Mouse (Mus musculus) forebrain, embryonic 15.5 days (tissue): Measurements from ENCODE around the gene Swap70. TPM values are rescaled to one million over a fixed set of nuclear protein-coding genes. Genes with fewer than 3 reads are reported as not detected.

Experiments
- ATAC-seq: fragments of 200-750 bp; cut with Nextera tagmentation; replicated peaks from 2 replicates; pipeline ENCODE4 v1.8.0; 2017; ENCODE audit warnings: mild to moderate bottlenecking, moderate TSS enrichment, moderate library complexity
- H3K27ac ChIP-seq: fragments of 300-500 bp; sonication (generic); replicated peaks from 2 replicates; pipeline ENCODE4 v1.5.1; 2015; ENCODE audit warnings: mild to moderate bottlenecking, inconsistent platforms
- H3K27me3 ChIP-seq: fragments of 300-500 bp; sonication (generic); 2 replicates; pipeline ENCODE4 v1.6.1; 2015; ENCODE audit warnings: inconsistent platforms
- H3K36me3 ChIP-seq: fragments of 300-500 bp; sonication (generic); 2 replicates; pipeline ENCODE4 v1.6.1; 2015; ENCODE audit warnings: mild to moderate bottlenecking, inconsistent platforms
- H3K4me1 ChIP-seq: fragments of 300-500 bp; sonication (generic); 2 replicates; pipeline ENCODE4 v1.6.1; 2015; ENCODE audit warnings: inconsistent platforms
- H3K4me2 ChIP-seq: fragments of 300-500 bp; sonication (generic); replicated peaks from 2 replicates; pipeline ENCODE4 v1.6.1; 2015; ENCODE audit warnings: mild to moderate bottlenecking, inconsistent platforms
- H3K4me3 ChIP-seq: fragments of 300-500 bp; sonication (generic); 2 replicates; pipeline ENCODE4 v1.5.1; 2015; ENCODE audit warnings: mild to moderate bottlenecking, inconsistent platforms
- H3K9ac ChIP-seq: fragments of 300-500 bp; sonication (generic); replicated peaks from 2 replicates; pipeline ENCODE4 v1.6.1; 2015; ENCODE audit warnings: mild to moderate bottlenecking, inconsistent platforms
- H3K9me3 ChIP-seq: fragments of 300-500 bp; sonication (generic); 2 replicates; pipeline ENCODE4 v1.6.1; 2016; ENCODE audit warnings: inconsistent platforms
- WGBS: fragments of 180-500 bp; shearing (Covaris S2); methylation state at CpG from one replicate; pipeline ENCODE4 v1.1.7; 2015; ENCODE audit warnings: mixed read lengths; 5-methylcytosine and 5-hydroxymethylcytosine counted together
- polyA plus RNA-seq: library from polyadenylated mRNA; unstranded; fragments of >200 nt; fragmentation: Nextera tagmentation; extraction: Ambion mirVana; gene quantifications from 2 replicates; pipeline ENCODE4 v1.2.1, GENCODE M21; 2015

Gene Swap70
- polyA plus RNA-seq, 1 experiment from 2014 or later, result 10.4 TPM

DNA sequence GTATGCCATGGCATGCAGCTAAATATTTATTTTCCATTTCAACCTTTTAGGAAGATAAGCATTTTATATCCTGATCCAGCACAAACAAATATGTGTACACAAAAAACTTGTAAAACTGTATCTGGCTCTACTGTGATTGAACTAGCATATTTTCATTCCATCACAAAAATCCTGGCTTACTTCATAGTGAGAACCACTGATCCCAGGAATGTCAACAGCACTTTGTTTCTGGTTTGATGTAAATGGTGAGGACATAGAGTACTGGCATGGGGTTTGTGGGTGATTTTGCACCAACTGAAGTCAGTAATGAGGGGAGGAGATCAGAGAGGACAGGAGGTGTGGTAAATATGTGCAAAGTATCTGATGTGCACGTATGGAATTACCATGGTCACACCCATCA lies 41.1 kb downstream of the Swap70 start:
- H3K4me3 ChIP-seq, result no peak overlapping the region
- no peaks in the 10 kb centered on the region for H3K9me3 ChIP-seq
- no peak overlapping the region for H3K27ac ChIP-seq
- no peak for ATAC-seq
- no peaks in the 10 kb centered on the region for H3K36me3 ChIP-seq
- no peak overlapping the region for H3K9ac ChIP-seq
- H3K27me3 ChIP-seq, result no peaks in the 10 kb centered on the region
- peaks cover 8% of the 10 kb centered on the region for H3K4me1 ChIP-seq
- no peak overlapping the region for H3K4me2 ChIP-seq
- 72% methylated on average over 1 of the region's 1 CpGs for WGBS

DNA sequence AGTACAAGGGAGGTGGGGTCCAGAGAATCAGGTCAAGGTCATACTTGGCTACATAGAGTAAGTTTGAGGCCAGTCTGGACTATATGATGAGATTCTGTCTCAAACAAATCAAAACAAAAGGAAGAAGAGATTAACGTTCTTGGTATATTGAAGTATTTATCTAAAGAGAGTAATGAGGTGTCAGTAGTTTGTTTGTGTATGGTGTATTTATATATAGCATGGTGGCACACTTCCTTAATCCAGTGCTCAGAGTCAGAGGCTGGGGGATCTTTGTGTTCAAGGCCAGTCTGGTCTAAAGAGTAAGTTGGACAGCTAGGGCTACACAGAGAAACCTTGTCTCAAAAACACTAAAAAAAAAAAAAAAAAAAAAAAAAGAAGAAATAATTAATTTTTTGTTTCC lies 42.0 kb downstream of the Swap70 start:
- Histone ChIP-seq H3K4me3 (no peak overlapping the region), H3K9me3 (no peaks in the 10 kb centered on the region), H3K4me1 (peaks cover 8% of the 10 kb centered on the region), H3K27ac (no peak overlapping the region), H3K36me3 (no peaks in the 10 kb centered on the region), H3K9ac (no peak overlapping the region), H3K27me3 (no peaks in the 10 kb centered on the region), H3K4me2 (no peak overlapping the region)
- no peak for ATAC-seq
- WGBS, result 87% methylated on average over 1 of the region's 1 CpGs

DNA sequence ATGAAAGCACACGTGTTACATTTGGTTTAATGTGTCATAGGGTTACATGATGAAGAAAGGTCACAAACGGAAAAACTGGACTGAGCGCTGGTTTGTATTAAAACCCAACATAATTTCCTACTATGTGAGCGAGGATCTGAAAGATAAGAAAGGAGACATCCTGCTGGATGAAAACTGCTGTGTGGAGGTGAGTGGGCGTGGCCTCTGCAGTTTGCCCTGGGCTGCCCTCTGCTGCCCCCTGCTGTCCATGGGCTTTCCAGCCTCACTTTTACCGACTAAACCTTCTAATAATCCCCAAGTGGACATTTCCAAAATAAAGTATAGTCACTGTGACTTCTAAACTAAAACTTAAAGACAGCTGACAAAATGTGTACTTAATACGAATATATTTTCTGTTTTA lies 44.3 kb downstream of the Swap70 start:
- H3K4me2 ChIP-seq, result no peak overlapping the region
- no peak overlapping the region for H3K9ac ChIP-seq
- H3K27ac ChIP-seq, result no peak overlapping the region
- H3K9me3 ChIP-seq, result no peaks in the 10 kb centered on the region
- H3K4me3 ChIP-seq, result no peak overlapping the region
- WGBS, result 38% methylated on average over 7 of the region's 7 CpGs
- H3K36me3 ChIP-seq, result no peaks in the 10 kb centered on the region
- no peaks in the 10 kb centered on the region for H3K27me3 ChIP-seq
- no peaks in the 10 kb centered on the region for H3K4me1 ChIP-seq
- no peak for ATAC-seq

- H3K27me3 ChIP-seq, result no peaks in the 10 kb centered on the region
- H3K36me3 ChIP-seq, result no peaks in the 10 kb centered on the region
- no peak overlapping the region for H3K9ac ChIP-seq
- no peaks in the 10 kb centered on the region for H3K4me1 ChIP-seq
- H3K27ac ChIP-seq, result no peak overlapping the region
- no peak for ATAC-seq
- no peak overlapping the region for H3K4me3 ChIP-seq
- H3K9me3 ChIP-seq, result no peaks in the 10 kb centered on the region
- no peak overlapping the region for H3K4me2 ChIP-seq
These were observed 45.5 kb downstream of the Swap70 start for GRCm38 (mm10) chr7:110267014-110267413.

DNA sequence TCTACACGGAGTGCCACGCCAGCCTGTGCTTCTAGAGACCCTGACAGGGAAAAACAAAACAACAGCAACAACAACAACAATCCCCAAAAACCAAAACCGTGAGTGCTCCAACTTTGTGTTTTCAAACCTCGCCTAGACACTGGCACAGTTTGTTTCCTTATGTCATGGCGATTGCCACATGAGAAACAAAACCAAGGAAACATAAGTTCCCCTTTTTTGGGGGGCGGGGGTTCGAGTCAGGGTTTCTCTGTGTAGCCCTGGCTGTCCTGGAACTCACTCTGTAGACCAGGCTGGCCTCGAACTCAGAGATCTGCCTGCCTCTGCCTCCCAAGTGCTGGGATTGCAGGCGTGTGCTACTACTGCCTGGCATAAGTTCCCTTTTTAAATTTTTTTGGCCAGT lies 46.5 kb downstream of the Swap70 start:
- Histone ChIP-seq H3K4me2 (no peak overlapping the region), H3K27ac (no peak overlapping the region), H3K4me1 (no peaks in the 10 kb centered on the region), H3K27me3 (no peaks in the 10 kb centered on the region), H3K9ac (no peak overlapping the region), H3K4me3 (no peak overlapping the region), H3K36me3 (no peaks in the 10 kb centered on the region), H3K9me3 (no peaks in the 10 kb centered on the region)
- WGBS, result 91% methylated on average over 9 of the region's 9 CpGs
- no peak for ATAC-seq

- Histone ChIP-seq H3K9me3 (no peaks in the 10 kb centered on the region), H3K4me2 (no peak overlapping the region), H3K36me3 (no peaks in the 10 kb centered on the region), H3K4me1 (no peaks in the 10 kb centered on the region), H3K27me3 (no peaks in the 10 kb centered on the region), H3K9ac (no peak overlapping the region), H3K4me3 (no peak overlapping the region), H3K27ac (no peak overlapping the region)
- no peak for ATAC-seq
- WGBS, result 40% methylated on average over 4 of the region's 4 CpGs
These were observed 47.0 kb downstream of the Swap70 start for GRCm38 (mm10) chr7:110268511-110268910.

- 86% methylated on average over 14 of the region's 14 CpGs for WGBS
- no peaks in the 10 kb centered on the region for H3K36me3 ChIP-seq
- no peak overlapping the region for H3K27ac ChIP-seq
- H3K4me2 ChIP-seq, result no peak overlapping the region
- no peaks in the 10 kb centered on the region for H3K9me3 ChIP-seq
- H3K27me3 ChIP-seq, result no peaks in the 10 kb centered on the region
- H3K4me1 ChIP-seq, result no peaks in the 10 kb centered on the region
- no peak overlapping the region for H3K4me3 ChIP-seq
- no peak for ATAC-seq
- no peak overlapping the region for H3K9ac ChIP-seq
These were observed 48.3 kb downstream of the Swap70 start for GRCm38 (mm10) chr7:110269777-110270176.

GRCm38 (mm10) chr7:110270455-110270854 lies 48.9 kb downstream of the Swap70 start:
- no peak for ATAC-seq

GRCm38 (mm10) chr7:110271814-110272213 lies 50.3 kb downstream of the Swap70 start:
- 80% methylated on average over 9 of the region's 9 CpGs for WGBS
- ATAC-seq, result no peak

More at GRCm38 (mm10) chr7:110270455-110270854, 48.9 kb downstream of the Swap70 start:
- Histone ChIP-seq H3K4me2 (no peak overlapping the region), H3K4me1 (no peaks in the 10 kb centered on the region), H3K9ac (no peak overlapping the region), H3K36me3 (no peaks in the 10 kb centered on the region), H3K27me3 (no peaks in the 10 kb centered on the region), H3K27ac (no peak overlapping the region), H3K9me3 (no peaks in the 10 kb centered on the region), H3K4me3 (no peak overlapping the region)
- 96% methylated on average over 7 of the region's 7 CpGs for WGBS

DNA sequence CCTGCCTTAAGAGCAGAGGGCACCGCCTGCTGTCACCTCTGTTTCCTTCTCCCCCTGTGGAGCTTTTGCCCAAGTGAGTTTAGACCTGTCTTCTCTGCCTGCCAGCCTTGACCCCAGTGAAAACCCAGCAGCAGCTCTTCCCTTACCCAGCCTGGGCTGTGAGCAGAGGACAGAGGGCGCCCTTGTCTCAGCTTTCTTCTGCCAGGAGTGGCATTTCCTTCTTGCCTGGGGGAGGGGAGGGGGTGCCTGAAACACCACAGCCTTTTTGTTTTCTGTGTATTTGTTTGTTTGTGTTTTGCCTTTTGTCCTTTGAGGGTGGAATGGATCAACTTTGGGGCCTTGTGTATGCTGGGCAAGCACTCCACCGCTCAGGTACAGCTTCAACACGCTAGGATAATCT lies 50.9 kb downstream of the Swap70 start:
- H3K27ac ChIP-seq, result no peak overlapping the region
- H3K9ac ChIP-seq, result no peak overlapping the region
- no peak overlapping the region for H3K4me2 ChIP-seq
- no peaks in the 10 kb centered on the region for H3K9me3 ChIP-seq
- no peaks in the 10 kb centered on the region for H3K27me3 ChIP-seq
- no peaks in the 10 kb centered on the region for H3K4me1 ChIP-seq
- WGBS, result 87% methylated on average over 4 of the region's 4 CpGs
- no peaks in the 10 kb centered on the region for H3K36me3 ChIP-seq
- H3K4me3 ChIP-seq, result no peak overlapping the region
- ATAC-seq, result no peak

More at GRCm38 (mm10) chr7:110271814-110272213, 50.3 kb downstream of the Swap70 start:
- H3K36me3 ChIP-seq, result no peaks in the 10 kb centered on the region
- H3K27ac ChIP-seq, result no peak overlapping the region
- H3K9ac ChIP-seq, result no peak overlapping the region
- H3K4me1 ChIP-seq, result no peaks in the 10 kb centered on the region
- no peak overlapping the region for H3K4me3 ChIP-seq
- no peak overlapping the region for H3K4me2 ChIP-seq
- H3K9me3 ChIP-seq, result no peaks in the 10 kb centered on the region
- H3K27me3 ChIP-seq, result no peaks in the 10 kb centered on the region

DNA sequence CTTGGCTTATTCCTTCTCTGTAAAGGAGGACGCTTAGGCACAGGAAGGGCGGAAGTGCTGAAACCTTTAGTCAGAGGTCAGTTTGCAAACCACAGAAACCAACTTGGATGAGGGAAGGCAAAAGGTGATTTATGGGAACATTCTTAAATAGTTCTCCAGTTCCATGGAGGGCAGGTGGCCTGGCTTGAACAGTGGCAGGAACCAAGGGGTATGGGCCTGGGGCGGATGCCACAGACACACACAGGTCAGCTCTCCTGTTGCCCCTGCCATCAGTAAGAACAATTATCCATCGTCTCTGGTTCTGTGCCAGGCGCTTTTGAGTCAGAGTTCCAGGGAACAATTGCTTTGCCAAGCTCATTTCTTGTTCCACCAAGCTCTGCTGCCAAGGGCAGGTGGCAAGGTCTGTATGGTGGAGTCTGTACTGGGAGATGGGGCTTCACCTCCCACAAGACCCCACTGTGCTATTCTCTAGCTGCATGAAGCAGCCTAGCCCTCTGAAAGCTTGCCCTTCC lies 56.3 kb downstream of the Swap70 start:
- no peak overlapping the region for H3K27ac ChIP-seq
- H3K36me3 ChIP-seq, result no peaks in the 10 kb centered on the region
- no peak for ATAC-seq
- H3K9me3 ChIP-seq, result no peaks in the 10 kb centered on the region
- H3K9ac ChIP-seq, result no peak overlapping the region
- no peak overlapping the region for H3K4me3 ChIP-seq
- no peak overlapping the region for H3K4me2 ChIP-seq
- H3K4me1 ChIP-seq, result no peaks in the 10 kb centered on the region
- 89% methylated on average over 5 of the region's 5 CpGs for WGBS
- H3K27me3 ChIP-seq, result no peaks in the 10 kb centered on the region

GRCm38 (mm10) chr7:110279183-110279582 lies 57.7 kb downstream of the Swap70 start:
- Histone ChIP-seq H3K9me3 (no peaks in the 10 kb centered on the region), H3K27me3 (no peaks in the 10 kb centered on the region), H3K4me1 (no peaks in the 10 kb centered on the region), H3K36me3 (no peaks in the 10 kb centered on the region), H3K27ac (no peak overlapping the region), H3K4me3 (no peak overlapping the region), H3K9ac (no peak overlapping the region), H3K4me2 (no peak overlapping the region)
- ATAC-seq, result no peak
- WGBS, result 100% methylated on average over 4 of the region's 4 CpGs

- Histone ChIP-seq H3K4me3 (no peak overlapping the region), H3K4me1 (no peaks in the 10 kb centered on the region), H3K27ac (no peak overlapping the region), H3K9ac (no peak overlapping the region), H3K36me3 (no peaks in the 10 kb centered on the region), H3K27me3 (no peaks in the 10 kb centered on the region), H3K4me2 (no peak overlapping the region), H3K9me3 (no peaks in the 10 kb centered on the region)
- ATAC-seq, result no peak
- 90% methylated on average over 11 of the region's 11 CpGs for WGBS
These were observed 60.1 kb downstream of the Swap70 start for GRCm38 (mm10) chr7:110281435-110282256.
